Mouse (Mus musculus): ENCODE results near the gene Cd1d1.
A peak's percentile ranks its signal among the peaks of the same experiment; 100 is the strongest.
"Not testable (repeated sequence)": the region's sequence is repeated elsewhere in the genome, so short reads cannot be mapped to it uniquely, and the experiment has no call there.

Gene Cd1d1

GRCm38 (mm10) chr3:86999415-86999740 lies at the start of gene Cd1d1:
Cd1d1 (minus strand) TSS chr3:86999441.
- no peak for DNase-seq (ENCODE audit: low read depth, low spot score)

DNA sequence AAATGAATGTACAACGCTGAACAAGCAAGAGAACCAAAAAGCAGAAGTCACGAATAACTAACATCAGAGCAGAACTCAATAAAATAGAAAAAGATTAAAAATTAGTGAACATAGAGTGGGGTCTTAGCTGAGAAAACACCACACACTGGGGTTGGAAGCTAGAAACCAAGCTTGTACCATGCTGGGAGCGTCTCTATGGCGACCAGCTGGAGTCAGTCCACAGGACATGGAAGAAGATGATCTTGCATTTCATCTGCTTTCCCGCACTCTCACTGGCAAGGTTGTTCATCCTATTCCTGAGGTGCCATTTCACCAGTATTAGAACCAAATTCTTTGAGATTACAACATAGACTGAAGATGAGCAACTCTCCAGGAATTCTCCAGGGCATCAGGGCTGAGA lies 48.6 kb upstream of the Cd1d1 start:
- no peak for DNase-seq (ENCODE audit: low read depth, low spot score)

GRCm38 (mm10) chr3:87041733-87042132 lies 42.5 kb upstream of the Cd1d1 start:
- DNase-seq (ENCODE audit: low read depth, low spot score), result no peak

GRCm38 (mm10) chr3:87038500-87038899 lies 39.3 kb upstream of the Cd1d1 start:
- no peak for DNase-seq (ENCODE audit: low read depth, low spot score)

DNA sequence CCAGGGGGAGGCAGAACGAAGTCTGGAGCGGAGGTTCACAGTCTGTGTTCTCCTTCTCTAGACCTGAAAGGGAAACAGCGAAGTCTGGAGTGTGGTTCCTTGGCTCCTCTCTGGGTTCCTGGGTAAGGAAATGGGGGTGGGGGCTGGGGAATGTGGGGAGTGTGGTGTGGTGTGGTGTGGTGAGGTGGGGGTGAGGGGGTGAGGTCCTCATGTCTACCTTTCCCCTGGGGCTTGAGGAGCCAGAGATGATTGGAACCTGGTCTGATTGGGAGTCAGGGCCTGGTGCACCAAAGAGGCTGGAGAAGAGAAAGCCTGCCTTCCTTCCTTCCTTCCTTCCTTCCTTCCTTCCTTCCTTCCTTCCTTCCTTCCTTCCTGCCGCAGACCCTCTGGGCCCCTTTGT lies 34.8 kb upstream of the Cd1d1 start:
- DNase-seq (ENCODE audit: low read depth, low spot score), result no peak

- DNase-seq (ENCODE audit: low read depth, low spot score), result peak; percentile 60
Observed at GRCm38 (mm10) chr3:87033357-87033756, 34.1 kb upstream of the Cd1d1 start.

- DNase-seq (ENCODE audit: low read depth, low spot score), result peak; percentile 33
Observed at GRCm38 (mm10) chr3:87030855-87031254, 31.6 kb upstream of the Cd1d1 start.

GRCm38 (mm10) chr3:87017707-87018106 lies 18.5 kb upstream of the Cd1d1 start:
- DNase-seq (ENCODE audit: low read depth, low spot score), result no peak

GRCm38 (mm10) chr3:87017001-87017400 lies 17.8 kb upstream of the Cd1d1 start:
- no peak for DNase-seq (ENCODE audit: low read depth, low spot score)

DNA sequence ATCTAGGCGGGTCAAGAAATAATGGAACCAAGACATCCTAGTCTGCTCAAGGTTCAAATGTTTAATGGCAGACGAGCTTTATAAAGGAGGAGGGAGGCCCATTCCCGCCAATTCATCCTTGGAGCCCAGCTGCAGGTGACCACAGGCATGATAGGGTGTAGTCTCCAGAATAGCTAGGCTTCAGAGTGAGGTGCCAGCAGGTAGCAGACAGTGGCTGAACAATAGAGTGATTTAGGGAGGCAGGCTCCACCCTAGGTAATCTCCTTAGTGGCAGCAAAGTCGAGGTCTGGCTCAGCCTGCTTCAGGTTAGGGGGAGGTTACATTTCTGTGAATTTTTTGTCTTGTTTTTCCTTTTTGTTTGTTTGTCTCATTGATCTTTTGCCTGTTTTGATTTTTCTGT lies 16.7 kb upstream of the Cd1d1 start:
- DNase-seq (ENCODE audit: low read depth, low spot score), result no peak

DNA sequence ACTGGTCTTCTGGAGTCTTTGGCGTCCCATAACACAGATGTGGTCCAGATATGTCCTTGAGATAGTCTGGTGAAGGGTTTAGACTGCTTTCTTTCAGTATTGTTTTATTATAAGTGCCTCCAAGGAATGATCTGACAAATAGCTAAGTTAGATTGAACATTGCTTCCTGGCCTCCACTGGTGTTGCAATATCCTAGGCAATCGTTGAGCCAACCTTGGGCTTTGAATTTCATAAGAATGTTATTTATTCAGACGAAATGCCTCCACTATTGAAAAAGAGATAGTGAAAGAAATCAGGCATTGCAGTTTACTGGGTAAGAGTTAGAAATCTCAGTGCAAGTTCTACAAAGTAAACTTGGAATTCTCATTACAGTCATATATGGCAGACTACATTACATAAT lies 13.2 kb upstream of the Cd1d1 start:
- not testable (repeated sequence) for DNase-seq (ENCODE audit: low read depth, low spot score)

DNA sequence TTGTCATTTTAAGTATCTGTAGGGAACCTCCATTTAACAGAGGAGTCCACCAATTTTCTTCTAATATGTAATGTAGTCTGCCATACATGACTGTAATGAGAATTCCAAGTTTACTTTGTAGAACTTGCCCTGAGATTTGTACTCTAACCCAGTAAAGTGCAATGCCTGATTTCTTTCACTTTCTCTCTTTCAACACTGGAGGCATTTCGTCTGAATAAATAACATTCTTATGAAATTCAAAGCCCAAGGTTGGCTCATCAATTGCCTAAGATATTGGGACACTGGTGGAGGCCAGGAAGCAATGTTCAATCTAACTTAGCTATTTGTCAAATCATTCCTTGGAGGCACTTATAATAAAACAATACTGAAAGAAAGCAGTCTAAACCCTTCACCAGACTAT lies 9.0 kb upstream of the Cd1d1 start:
- not testable (repeated sequence) for DNase-seq (ENCODE audit: low read depth, low spot score)

DNA sequence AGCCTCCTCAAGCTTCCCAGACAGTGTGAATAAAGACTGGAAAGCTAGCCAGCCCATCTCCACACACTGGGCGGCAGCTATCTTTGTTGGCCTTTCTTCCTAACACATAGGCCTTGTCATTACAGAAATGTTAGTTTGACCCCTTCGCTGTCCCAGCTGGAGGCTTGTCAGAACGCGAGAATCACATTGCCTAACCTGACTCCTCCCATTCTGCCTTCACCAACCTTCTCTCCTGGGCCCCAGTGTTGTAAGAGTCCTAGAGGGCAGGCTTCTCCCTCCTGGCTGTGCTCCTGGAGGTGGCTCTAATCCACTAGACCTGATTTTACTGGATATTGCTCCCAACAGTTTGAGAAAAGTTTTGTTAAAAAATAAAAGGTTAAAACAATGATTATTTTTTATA lies 1.4 kb upstream of the Cd1d1 start:
- DNase-seq (ENCODE audit: low read depth, low spot score), result no peak

GRCm38 (mm10) chr3:87000051-87000450 lies 810 bp upstream of the Cd1d1 start:
- no peak for DNase-seq (ENCODE audit: low read depth, low spot score)

DNA sequence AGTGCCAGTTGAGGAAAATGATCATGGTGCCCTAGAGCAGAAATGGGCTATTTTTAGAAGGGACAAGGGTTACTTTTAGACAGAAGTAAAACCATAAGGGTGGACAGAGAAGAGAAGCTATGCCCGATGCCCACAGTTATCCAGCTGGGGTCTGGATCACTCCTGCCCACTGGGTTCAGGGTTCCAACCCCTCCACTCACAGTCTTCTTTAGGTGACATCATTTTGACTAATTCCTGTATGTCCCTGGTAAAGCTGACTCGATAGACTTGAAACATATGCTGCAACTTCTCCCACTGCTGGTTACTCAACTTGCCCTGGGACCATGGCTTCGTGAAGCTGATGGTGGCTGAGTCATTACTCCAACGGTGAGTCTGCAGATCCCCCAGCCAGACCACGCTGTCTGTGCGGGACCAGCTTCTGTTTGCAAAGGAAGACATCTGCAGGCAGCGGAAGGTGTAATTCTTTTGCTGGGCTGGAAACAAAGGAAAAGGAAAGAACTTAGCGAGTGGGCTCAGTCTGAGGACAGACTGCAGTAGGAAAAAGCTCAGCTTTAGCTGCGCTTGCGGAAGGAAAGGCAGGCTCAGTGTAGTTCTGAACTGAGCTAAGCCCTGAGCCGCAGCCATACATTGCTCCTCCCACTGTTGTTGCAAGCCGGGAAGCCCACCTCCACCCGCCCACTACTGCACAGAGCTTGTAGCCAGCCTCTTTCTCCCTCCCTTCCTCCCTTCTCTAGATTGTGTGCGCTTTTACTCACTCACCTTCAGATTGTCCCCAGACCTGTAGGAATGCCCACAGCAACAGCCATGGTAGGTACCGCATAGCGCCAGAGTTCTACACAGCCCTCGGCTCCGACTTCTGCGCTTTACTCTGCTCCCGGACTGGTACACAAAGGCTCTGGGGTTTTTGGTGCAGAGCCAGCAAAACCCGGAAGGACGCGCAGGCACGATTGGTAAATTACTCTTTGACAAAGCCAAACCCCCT lies 517 bp downstream of the Cd1d1 start:
- DNase-seq (ENCODE audit: low read depth, low spot score), result peak; percentile 42

DNA sequence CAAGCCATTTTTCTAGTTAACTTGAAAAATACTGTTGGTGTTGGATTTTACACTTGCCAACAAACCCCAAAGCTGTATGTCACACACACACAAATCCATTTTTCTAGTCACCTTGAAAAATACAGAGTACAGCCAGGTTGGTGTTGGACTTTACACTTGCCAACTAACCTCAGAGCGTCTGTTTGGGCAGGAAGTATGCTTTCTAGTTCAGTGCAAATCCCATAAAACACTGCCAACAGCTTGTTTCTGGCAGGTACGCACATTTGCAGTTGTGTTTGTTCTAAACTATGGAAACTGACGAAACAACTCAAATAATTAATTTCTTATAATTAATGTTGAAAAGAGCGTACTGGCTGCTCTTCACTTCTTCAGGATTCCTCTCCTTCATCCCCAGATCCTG lies 3.1 kb downstream of the Cd1d1 start:
- DNase-seq (ENCODE audit: low read depth, low spot score), result no peak

GRCm38 (mm10) chr3:86995381-86995780 lies 3.9 kb downstream of the Cd1d1 start:
- no peak for DNase-seq (ENCODE audit: low read depth, low spot score)

DNA sequence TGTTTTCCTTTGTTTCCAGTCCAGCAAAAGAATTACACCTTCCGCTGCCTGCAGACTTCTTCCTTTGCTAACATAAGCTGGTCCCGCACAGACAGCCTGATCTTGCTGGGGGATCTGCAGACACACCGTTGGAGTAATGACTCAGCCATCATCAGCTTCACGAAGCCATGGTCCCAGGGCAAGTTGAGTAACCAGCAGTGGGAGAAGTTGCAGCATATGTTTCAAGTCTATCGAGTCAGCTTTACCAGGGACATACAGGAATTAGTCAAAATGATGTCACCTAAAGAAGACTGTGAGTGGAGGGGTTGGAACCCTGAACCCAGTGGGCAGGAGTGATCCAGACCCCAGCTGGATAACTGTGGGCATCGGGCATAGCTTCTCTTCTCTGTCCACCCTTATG lies 12.3 kb downstream of the Cd1d1 start:
- DNase-seq (ENCODE audit: low read depth, low spot score), result not testable (repeated sequence)

GRCm38 (mm10) chr3:86986490-86986889 lies 12.8 kb downstream of the Cd1d1 start:
- DNase-seq (ENCODE audit: low read depth, low spot score), result no peak

DNA sequence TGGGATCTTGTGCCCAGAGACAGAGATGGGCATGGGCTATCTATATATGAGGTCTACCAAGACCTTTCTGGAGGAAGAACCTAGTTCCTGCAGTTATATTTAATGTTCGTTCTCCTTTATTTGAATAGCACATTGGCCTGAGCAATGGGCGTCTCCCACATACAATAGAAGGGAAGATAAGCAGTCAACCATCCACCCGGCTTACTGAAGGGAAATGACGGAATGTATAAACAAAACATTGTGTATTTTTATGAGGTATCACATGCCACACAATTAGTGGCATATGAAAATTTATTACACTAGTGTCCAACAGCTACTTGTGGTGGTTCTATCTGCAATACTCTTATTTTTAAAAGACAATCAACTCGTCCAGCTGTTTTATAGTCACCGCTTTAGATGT lies 15.9 kb downstream of the Cd1d1 start:
- DNase-seq (ENCODE audit: low read depth, low spot score), result no peak

- peak; percentile 38 for DNase-seq (ENCODE audit: low read depth, low spot score)
Observed at GRCm38 (mm10) chr3:86976546-86976945, 22.7 kb downstream of the Cd1d1 start.

DNA sequence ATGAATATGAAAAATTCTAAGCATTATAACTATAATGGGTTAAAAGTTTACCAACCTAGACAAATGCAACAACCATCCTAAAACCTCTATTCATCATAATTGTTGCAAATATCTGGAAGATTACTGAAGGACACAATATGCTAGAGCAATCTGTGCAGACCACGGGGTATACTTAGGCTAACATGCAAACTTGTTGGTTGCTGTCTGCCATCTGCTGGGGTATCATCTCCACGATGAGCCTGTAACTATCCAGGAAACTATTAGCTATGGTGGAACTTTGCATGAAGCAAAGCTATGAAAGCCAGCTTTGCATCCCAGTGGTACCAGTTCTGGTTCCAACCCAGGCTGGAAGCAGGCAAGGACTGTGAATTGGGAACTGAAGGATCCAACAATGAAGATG lies 24.1 kb downstream of the Cd1d1 start:
- DNase-seq (ENCODE audit: low read depth, low spot score), result no peak

- DNase-seq (ENCODE audit: low read depth, low spot score), result no peak
Observed at GRCm38 (mm10) chr3:86962665-86963435, 36.4 kb downstream of the Cd1d1 start.
